Mouse (Mus musculus) forebrain, embryonic 15.5 days (tissue): Measurements from ENCODE around the gene Lrp1. TPM values are rescaled to one million over a fixed set of nuclear protein-coding genes. Genes with fewer than 3 reads are reported as not detected.

Experiments
- ATAC-seq: fragments of 200-750 bp; cut with Nextera tagmentation; replicated peaks from 2 replicates; pipeline ENCODE4 v1.8.0; 2017; ENCODE audit warnings: mild to moderate bottlenecking, moderate TSS enrichment, moderate library complexity
- H3K27ac ChIP-seq: fragments of 300-500 bp; sonication (generic); replicated peaks from 2 replicates; pipeline ENCODE4 v1.5.1; 2015; ENCODE audit warnings: mild to moderate bottlenecking, inconsistent platforms
- H3K27me3 ChIP-seq: fragments of 300-500 bp; sonication (generic); 2 replicates; pipeline ENCODE4 v1.6.1; 2015; ENCODE audit warnings: inconsistent platforms
- H3K36me3 ChIP-seq: fragments of 300-500 bp; sonication (generic); 2 replicates; pipeline ENCODE4 v1.6.1; 2015; ENCODE audit warnings: mild to moderate bottlenecking, inconsistent platforms
- H3K4me1 ChIP-seq: fragments of 300-500 bp; sonication (generic); 2 replicates; pipeline ENCODE4 v1.6.1; 2015; ENCODE audit warnings: inconsistent platforms
- H3K4me2 ChIP-seq: fragments of 300-500 bp; sonication (generic); replicated peaks from 2 replicates; pipeline ENCODE4 v1.6.1; 2015; ENCODE audit warnings: mild to moderate bottlenecking, inconsistent platforms
- H3K4me3 ChIP-seq: fragments of 300-500 bp; sonication (generic); 2 replicates; pipeline ENCODE4 v1.5.1; 2015; ENCODE audit warnings: mild to moderate bottlenecking, inconsistent platforms
- H3K9ac ChIP-seq: fragments of 300-500 bp; sonication (generic); replicated peaks from 2 replicates; pipeline ENCODE4 v1.6.1; 2015; ENCODE audit warnings: mild to moderate bottlenecking, inconsistent platforms
- H3K9me3 ChIP-seq: fragments of 300-500 bp; sonication (generic); 2 replicates; pipeline ENCODE4 v1.6.1; 2016; ENCODE audit warnings: inconsistent platforms
- WGBS: fragments of 180-500 bp; shearing (Covaris S2); methylation state at CpG from one replicate; pipeline ENCODE4 v1.1.7; 2015; ENCODE audit warnings: mixed read lengths; 5-methylcytosine and 5-hydroxymethylcytosine counted together
- polyA plus RNA-seq: library from polyadenylated mRNA; unstranded; fragments of >200 nt; fragmentation: Nextera tagmentation; extraction: Ambion mirVana; gene quantifications from 2 replicates; pipeline ENCODE4 v1.2.1, GENCODE M21; 2015

Gene Lrp1
- polyA plus RNA-seq, 1 experiment from 2014 or later, result 93.1 TPM

DNA sequence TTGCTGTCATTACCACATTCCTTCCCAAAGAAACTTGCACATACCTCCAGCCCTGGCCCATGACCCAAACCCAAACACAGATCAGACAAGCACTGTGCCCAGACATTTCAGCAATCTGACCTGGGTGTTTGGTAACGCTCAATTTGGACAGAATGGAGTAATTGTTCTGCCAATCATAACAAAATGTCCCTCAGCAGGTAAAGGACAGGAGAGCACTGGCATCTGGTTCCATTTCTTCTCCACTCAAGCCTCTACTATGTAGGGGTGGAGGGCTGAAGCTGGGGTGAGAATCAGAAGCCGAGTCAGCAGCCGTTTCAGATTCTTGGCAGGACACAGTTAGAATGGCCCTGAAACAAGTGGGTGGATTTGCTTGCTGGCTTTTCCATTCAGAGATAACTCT lies 128.8 kb downstream of the Lrp1 start:
- H3K27me3 ChIP-seq, result no peaks in the 10 kb centered on the region
- H3K36me3 ChIP-seq, result peaks cover 69% of the 10 kb centered on the region
- WGBS, result 85% methylated on average over 3 of the region's 3 CpGs
- no peak overlapping the region for H3K27ac ChIP-seq
- no peaks in the 10 kb centered on the region for H3K4me1 ChIP-seq
- H3K4me3 ChIP-seq, result no peak overlapping the region
- ATAC-seq, result no peak
- H3K9ac ChIP-seq, result no peak overlapping the region
- no peak overlapping the region for H3K4me2 ChIP-seq
- no peaks in the 10 kb centered on the region for H3K9me3 ChIP-seq

DNA sequence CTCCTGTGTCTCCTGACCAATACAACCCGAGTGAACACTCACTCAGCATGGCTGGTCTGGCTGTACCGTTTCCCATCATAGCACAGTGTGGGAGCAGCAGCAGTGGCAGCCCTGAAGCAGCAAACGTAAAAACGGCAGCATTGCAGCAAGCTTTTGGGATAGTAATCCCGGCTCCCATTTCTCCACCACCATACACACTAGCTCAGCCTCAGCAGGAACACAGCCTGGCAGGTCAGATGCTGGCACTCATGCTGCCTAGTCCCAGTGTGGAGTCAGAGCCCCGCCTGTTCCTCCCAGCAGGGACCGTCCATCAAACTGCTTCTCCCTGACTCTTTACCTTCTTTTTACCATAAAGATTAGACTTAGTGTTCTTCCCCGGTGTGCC lies 129.8 kb downstream of the Lrp1 start:
- Histone ChIP-seq H3K9ac (no peak overlapping the region), H3K9me3 (no peaks in the 10 kb centered on the region), H3K4me3 (no peak overlapping the region), H3K4me1 (no peaks in the 10 kb centered on the region), H3K27me3 (no peaks in the 10 kb centered on the region), H3K36me3 (peaks cover 64% of the 10 kb centered on the region), H3K27ac (no peak overlapping the region), H3K4me2 (no peak overlapping the region)
- ATAC-seq, result no peak
- WGBS, result 73% methylated on average over 8 of the region's 8 CpGs

DNA sequence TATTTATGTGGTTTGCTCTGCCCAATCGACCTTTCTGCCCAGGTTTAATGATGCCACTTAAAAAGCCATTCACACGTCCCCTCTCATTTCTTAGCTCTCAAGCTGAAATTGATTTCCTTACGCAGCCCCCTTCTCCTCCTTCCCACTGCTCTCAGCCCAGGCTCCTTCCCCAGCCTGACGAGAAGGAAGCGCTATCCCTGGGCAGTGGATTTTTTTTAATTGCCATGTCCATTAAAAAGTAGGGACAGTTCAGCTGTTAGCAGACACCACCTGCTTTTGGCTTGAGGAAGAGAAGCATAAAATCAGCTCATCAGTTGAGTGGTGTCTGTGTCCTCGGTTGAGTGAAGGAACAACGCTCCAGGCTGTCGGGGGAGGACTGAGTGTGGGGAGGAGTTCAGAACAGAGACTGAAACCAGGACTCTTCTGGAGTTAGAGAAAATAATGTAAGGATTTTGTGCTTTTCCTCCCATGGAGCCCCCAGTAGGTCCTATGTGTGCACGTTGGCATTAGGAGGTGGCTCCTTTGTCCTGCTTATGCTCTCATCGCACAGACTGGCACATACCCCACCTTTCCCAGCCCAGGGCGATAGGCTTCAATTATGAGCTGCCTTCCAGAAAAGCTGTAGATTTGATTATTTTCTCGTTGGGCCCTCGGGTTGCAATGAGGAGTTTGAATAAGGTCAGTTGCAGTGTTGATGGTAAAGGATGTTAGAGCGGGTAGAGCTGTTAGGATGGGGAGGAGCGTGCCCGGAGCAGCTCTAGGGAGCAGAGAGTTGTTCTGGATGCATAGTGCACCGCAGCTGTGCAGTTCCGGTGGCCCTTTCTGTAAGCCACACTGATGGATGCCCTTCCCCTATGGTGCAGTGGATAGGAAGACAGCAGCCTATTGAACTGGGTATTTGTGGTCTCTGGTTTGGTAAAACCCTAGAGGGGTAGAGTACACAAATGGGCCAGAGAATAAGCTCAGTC lies 130.5 kb downstream of the Lrp1 start:
- Histone ChIP-seq H3K36me3 (peaks cover 62% of the 10 kb centered on the region), H3K4me2 (no peak overlapping the region), H3K27ac (0 out of 2 replicates have a peak overlapping the region, but pooled peaks have one; percentile 11), H3K27me3 (no peaks in the 10 kb centered on the region), H3K9ac (no peak overlapping the region), H3K4me1 (no peaks in the 10 kb centered on the region), H3K9me3 (no peaks in the 10 kb centered on the region), H3K4me3 (no peak overlapping the region)
- WGBS, result 81% methylated on average over 18 of the region's 18 CpGs
- ATAC-seq, result no peak

DNA sequence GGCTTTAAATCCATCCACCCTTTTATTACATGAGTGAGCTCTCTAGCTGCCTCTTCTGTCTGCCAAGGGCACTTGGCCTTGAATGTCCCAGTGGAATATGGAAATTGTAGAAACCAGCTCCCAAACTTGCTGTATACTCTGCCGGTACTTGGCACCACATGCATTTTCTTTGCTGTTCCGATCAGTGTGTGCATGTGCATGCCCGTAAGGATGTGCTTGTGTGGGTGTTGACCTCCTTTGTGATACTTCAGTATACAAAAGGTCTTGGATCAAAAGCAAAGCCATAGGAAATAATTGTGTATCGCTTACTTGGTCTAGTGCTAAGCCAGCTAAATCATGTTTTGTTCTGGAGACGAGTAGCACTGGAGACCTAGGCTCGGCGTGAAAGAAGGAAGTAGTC lies 132.1 kb downstream of the Lrp1 start:
- no peak overlapping the region for H3K27ac ChIP-seq
- no peak overlapping the region for H3K9ac ChIP-seq
- no peaks in the 10 kb centered on the region for H3K4me1 ChIP-seq
- H3K36me3 ChIP-seq, result peaks cover 63% of the 10 kb centered on the region
- no peaks in the 10 kb centered on the region for H3K27me3 ChIP-seq
- 83% methylated on average over 7 of the region's 7 CpGs for WGBS
- no peak for ATAC-seq
- no peak overlapping the region for H3K4me3 ChIP-seq
- no peaks in the 10 kb centered on the region for H3K9me3 ChIP-seq
- no peak overlapping the region for H3K4me2 ChIP-seq

Other genes with a start within 250 kb of the Lrp1 start
- 39.2 and 43.6 TPM in 2 replicates for gene R3hdm2, start 240.8 kb downstream of the Lrp1 start, polyA plus RNA-seq
- 1.5 and 1.6 TPM in 2 replicates for gene Stac3, start 119.5 kb downstream of the Lrp1 start, polyA plus RNA-seq
- gene Ndufa4l2, start 106.2 kb downstream of the Lrp1 start, polyA plus RNA-seq, result 17.1 and 18.0 TPM in 2 replicates
- 75.2 and 78.5 TPM in 2 replicates for gene Shmt2, start 98.7 kb downstream of the Lrp1 start, polyA plus RNA-seq
- 38.9 and 40.2 TPM in 2 replicates for gene Nxph4, start 86.6 kb downstream of the Lrp1 start, polyA plus RNA-seq
- gene Stat6, start 21.8 kb upstream of the Lrp1 start, polyA plus RNA-seq, result 3.4 and 3.7 TPM in 2 replicates
- 4.8 and 5.8 TPM in 2 replicates for gene Nemp1, start 45.8 kb upstream of the Lrp1 start, polyA plus RNA-seq
- 2.9 and 3.9 TPM in 2 replicates for gene Nab2, start 47.4 kb upstream of the Lrp1 start, polyA plus RNA-seq
- gene Myo1a, start 84.0 kb upstream of the Lrp1 start, polyA plus RNA-seq, result 0.87 and 1.1 TPM in 2 replicates
- 4.5 and 6.6 TPM in 2 replicates for gene Tac2, start 103.3 kb upstream of the Lrp1 start, polyA plus RNA-seq
- gene Zbtb39, start 118.4 kb upstream of the Lrp1 start, polyA plus RNA-seq, result 4.0 and 4.1 TPM in 2 replicates
- 0.60 and 0.74 TPM in 2 replicates for gene Gpr182, start 130.6 kb upstream of the Lrp1 start, polyA plus RNA-seq
- gene Rdh1, start 138.6 kb upstream of the Lrp1 start, polyA plus RNA-seq, result not detected in 2 replicates
- not detected in 2 replicates for gene Rdh16f1, start 138.6 kb upstream of the Lrp1 start, polyA plus RNA-seq
- 0.22 and 0.24 TPM in 2 replicates for gene Rdh9, start 155.2 kb upstream of the Lrp1 start, polyA plus RNA-seq
- 0.08 TPM in 1 of 2 replicates, not detected in the other for gene Rdh16, start 180.0 kb upstream of the Lrp1 start, polyA plus RNA-seq
- gene Rdh19, start 228.8 kb upstream of the Lrp1 start, polyA plus RNA-seq, result not detected in 2 replicates
- not detected in 2 replicates for gene Rdh16f2, start 245.3 kb upstream of the Lrp1 start, polyA plus RNA-seq